Mouse (Mus musculus) T-cell, adult 2 months (primary cell): ENCODE data around the gene Gramd1b.

Experiments
- DNase-seq: peaks from one replicate; pipeline ENCODE4 v3.0.0; 2022; ENCODE audit warnings: low spot score

The Gramd1b gene

DNA sequence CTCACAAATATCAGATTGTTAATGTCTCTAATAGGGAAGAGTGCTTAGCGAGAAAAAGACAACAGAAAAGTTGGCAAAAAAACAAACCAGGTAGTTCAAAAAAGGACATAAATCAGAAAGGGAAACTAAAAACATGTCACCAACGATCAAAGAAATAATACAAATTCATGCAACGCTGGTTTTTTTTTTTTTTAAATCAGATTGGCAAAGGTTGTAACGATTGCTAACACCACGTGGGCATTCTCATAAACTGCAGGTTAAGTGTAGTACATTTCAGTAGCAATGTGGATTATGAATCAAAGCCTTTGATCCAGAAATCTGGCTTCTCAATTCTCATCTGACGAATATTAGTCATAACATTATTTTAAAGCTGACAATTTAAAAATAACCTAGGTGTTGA, 169.2 kb downstream of the Gramd1b start:
- no peak for DNase-seq

DNA sequence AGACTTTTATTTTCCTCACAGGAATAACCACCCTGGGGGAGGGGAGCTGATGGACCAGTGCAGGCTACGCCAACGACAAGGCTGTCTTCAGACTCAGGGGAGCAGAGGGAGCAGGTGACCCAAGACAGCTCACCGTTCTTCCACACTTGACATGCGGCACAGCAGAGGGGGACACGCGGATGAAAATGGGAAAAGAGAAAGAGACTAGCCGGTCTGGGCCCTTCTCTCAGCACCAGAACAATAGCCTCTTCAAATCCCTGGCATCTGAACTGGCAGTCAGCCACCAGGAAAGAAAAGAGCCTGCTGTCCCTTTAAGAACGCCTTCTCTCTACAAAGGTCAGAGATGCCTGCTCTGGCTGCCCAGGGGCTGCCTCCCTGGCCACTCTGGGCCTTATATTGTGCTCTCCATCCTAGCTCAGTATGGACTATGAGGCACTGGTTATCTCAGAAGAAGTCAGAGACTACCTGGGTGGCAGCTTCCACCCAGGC, 172.7 kb downstream of the Gramd1b start:
- DNase-seq: no peak

GRCm38 (mm10) chr9:40356768-40357446, 174.3 kb downstream of the Gramd1b start:
- DNase-seq: no peak

DNA sequence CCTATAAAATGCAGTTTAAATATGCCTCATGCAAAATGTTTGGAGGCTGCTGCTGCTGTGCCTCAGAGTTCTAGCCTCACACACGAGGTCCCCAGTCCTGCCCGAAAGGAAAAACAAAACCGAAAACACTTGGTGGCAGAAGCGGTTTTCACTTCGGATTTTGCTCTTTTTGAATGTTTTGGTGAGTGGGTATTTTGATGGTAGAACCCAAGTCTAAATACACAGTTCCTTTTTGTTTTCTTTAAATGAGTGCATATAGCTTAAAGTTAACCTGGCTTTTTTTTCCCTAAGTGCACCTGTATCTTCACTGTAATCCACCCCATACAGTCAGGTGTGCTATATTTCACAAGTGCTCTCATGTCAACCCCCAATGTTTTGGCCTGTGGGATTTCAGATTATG, 174.8 kb downstream of the Gramd1b start:
- no peak for DNase-seq

- DNase-seq: no peak
Observed at GRCm38 (mm10) chr9:40355406-40355805, 175.8 kb downstream of the Gramd1b start.

DNA sequence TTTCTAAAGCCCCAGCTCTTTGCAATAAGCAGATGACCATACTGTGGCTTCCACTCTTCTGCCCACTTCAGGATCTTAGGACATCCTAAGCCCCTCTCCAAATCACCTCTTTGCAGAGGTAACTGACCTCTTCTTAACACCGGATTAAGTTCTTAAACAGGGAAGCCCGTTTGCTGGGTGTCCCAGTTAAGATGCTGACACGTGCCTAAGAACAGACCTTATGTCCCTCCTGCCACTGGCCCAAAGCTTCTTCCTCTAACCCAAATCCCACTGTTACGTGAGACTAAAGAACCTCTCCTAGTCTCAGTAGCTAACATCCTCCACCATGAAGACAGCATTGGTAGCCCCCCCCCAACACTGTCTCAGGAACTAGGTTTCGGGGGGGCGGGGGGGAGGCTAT, 177.6 kb downstream of the Gramd1b start:
- no peak for DNase-seq

GRCm38 (mm10) chr9:40350640-40351039, 180.5 kb downstream of the Gramd1b start:
- DNase-seq: peak; percentile 32

- DNase-seq: no peak
Observed at GRCm38 (mm10) chr9:40350052-40350451, 181.1 kb downstream of the Gramd1b start.

DNA sequence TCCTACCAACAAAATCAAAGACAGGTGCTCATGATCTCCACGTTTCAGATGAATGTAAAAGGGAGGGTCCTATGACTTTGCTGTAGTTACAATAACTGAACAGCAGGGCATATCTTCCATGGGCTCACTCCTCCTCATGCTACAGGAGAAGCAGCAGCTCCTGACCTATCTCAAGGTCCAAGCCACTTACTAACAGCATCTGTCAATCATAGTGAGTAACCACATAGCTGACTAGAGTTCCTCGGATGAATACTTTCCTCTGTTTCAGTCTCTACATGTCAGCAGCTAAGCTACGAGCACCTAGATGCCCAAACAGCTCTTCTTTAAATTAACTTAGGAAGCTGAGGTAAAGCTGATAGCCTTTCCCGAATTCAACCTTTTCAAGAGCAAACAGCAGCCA, 181.6 kb downstream of the Gramd1b start:
- DNase-seq: no peak

GRCm38 (mm10) chr9:40348714-40349233, 182.4 kb downstream of the Gramd1b start:
- DNase-seq: no peak

- DNase-seq: no peak
Observed at GRCm38 (mm10) chr9:40346232-40346984, 184.8 kb downstream of the Gramd1b start.

GRCm38 (mm10) chr9:40345493-40346231, 185.5 kb downstream of the Gramd1b start:
- no peak for DNase-seq

GRCm38 (mm10) chr9:40344801-40345492, 186.2 kb downstream of the Gramd1b start:
- no peak for DNase-seq

DNA sequence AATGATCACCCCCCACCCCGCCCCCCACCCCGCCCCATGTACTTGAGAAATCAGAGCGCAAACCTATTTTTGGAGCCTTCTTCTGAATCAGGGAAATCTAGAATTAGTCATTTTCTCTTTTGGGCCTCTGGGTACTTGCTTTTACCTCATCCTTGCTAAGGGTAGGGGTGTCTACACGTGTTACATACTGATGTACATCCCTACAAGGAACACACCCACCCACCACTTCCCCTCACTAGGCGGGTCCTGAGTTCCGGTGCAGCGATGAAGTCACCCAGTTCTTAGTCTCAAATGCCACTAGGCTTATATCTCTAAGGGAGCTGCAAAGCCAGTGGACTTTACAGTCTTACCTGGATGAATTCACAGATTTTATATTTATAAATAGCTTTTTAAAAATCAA, 187.4 kb downstream of the Gramd1b start:
- peak; percentile 36 for DNase-seq

DNA sequence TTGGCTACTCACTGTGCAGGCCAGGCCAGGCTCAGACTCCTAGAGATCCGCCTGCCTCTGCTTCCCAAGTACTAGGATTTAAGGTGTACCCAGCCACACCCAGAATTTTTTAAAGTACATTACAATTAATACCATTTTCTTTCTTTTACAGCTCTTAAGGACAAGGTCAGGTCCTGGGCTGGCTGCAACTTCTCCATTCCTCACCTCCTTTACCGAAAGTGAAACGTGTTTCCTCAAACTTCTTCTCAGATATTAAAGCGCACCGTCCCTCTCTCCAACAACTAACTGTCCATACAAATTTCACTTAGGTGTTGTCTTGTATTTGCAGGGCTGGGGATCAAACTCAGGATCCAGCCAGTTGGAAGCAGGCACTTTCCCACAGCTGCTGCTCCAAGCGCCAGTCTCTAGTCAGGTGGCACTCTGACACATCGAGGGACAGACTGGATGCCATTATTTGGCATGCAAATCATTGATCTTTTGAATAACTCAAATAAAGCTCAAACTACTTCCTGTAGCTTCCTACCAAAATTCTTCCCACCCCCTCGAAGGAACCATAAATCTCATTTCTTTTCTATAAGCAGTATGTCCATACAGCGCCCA, 188.0 kb downstream of the Gramd1b start:
- no peak for DNase-seq

DNA sequence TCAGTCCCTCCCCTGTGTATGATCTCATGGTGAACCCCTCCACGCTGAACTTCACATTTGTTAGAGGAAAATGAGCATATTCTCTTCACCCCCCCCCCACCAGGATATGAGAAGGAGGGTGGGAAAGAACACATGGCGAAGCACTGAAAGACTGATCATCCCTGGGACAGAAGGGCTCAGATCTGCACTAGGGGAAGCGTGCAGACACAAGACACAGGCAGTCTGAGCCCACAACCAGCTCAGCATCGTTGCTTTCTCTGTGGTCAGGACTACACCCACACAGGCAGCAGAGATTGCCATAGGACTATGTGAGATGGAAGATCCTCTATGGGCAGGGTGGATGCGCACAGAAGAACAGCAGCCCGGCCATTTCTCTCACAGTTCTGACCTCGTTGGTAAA, 189.1 kb downstream of the Gramd1b start:
- no peak for DNase-seq

- no peak for DNase-seq
Observed at GRCm38 (mm10) chr9:40339578-40339977, 191.6 kb downstream of the Gramd1b start.

GRCm38 (mm10) chr9:40337131-40337820, 193.9 kb downstream of the Gramd1b start:
- no peak for DNase-seq

GRCm38 (mm10) chr9:40336701-40337100, 194.5 kb downstream of the Gramd1b start:
- DNase-seq: no peak

GRCm38 (mm10) chr9:40334617-40335016, 196.6 kb downstream of the Gramd1b start:
- DNase-seq: no peak
